Mouse (Mus musculus): ENCODE measurements around the gene Sec24a. TPM values are rescaled to one million over a fixed set of nuclear protein-coding genes. Genes with fewer than 3 reads are reported as not detected.
"Not testable (repeated sequence)": the region's sequence is repeated elsewhere in the genome, so short reads cannot be mapped to it uniquely, and the experiment has no call there.

The Sec24a gene
- polyA plus RNA-seq, 1 experiment from 2014 or later = 14.3 TPM

DNA sequence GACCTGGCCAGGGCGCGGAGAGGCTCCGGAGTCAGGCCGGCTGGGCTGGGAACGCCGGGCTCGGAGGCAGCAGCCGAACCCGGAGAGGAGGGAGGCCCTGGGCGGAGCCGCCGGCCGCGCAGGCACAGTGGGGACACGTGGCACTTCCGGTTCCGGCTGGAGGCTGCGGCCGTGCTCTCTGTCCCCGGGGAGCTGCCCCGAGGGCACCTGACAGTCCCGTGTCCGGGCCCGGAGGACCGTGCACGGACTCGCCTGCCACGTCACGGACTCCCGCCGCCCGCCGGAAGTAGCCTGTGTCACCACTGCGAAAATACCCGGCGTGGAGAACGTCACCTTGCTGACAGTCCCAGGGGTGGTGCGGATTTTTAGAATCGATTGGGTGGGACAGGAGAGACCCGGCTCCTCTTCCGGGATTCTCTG is 7.1 kb downstream of the Sec24a start:
- H3K27me3 ChIP-seq (ENCODE audit: insufficient read depth, poor library complexity, severe bottlenecking) = no peaks in the 10 kb centered on the region
- H3K4me3 ChIP-seq = peak overlapping the region; percentile 99
- WGBS = under 1% methylated on average over 41 of the region's 41 CpGs
- peaks cover 13% of the 10 kb centered on the region for H3K4me1 ChIP-seq
- DNase-seq (ENCODE audit: low spot score) = peak; percentile 96
- H3K36me3 ChIP-seq = no peaks in the 10 kb centered on the region
- H3K9me3 ChIP-seq = no peaks in the 10 kb centered on the region
- peak overlapping the region; percentile 95 for H3K27ac ChIP-seq

DNA sequence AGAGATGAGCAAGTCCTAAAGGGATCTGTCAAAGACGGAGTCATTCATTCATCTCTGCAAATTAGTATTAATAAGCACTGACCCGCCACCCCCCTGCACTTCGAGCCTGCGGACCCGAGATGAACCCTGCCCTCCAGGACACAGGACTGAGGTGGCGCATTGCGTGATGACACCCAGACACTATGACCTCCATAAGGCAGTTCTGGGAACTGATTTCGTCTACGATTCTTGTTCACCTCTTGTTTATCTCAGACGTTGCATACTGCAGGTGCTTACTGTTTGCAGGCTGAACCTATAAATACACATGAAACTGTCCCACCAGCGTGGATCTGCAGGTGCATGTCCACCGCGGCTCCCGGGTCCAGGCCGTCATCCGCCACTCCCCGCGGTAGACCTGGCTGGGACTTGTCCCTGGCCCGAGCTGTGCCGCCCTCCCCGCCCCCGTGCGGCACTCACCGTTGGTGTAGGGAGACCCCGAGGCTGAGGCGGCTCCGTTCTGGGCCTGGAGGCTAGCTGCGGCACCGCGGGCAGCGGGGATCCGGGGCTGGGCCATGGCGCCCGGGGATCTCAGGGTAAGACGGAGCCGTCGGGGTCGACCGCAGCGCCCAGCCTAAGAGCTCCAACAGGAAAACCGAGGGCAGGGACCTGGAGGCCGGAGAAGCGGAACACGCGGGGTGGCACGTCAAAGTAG is 7.7 kb downstream of the Sec24a start:
- peaks cover 13% of the 10 kb centered on the region for H3K4me1 ChIP-seq
- H3K27ac ChIP-seq = peak overlapping the region; percentile 95
- H3K36me3 ChIP-seq = peaks cover under 1% of the 10 kb centered on the region; the same call in 1 of the 2 replicates
- H3K9me3 ChIP-seq = no peaks in the 10 kb centered on the region
- DNase-seq (ENCODE audit: low spot score) = no peak
- no peaks in the 10 kb centered on the region for H3K27me3 ChIP-seq (ENCODE audit: insufficient read depth, poor library complexity, severe bottlenecking)
- peak overlapping the region; percentile 99 for H3K4me3 ChIP-seq
- WGBS = under 1% methylated on average over 46 of the region's 46 CpGs

DNA sequence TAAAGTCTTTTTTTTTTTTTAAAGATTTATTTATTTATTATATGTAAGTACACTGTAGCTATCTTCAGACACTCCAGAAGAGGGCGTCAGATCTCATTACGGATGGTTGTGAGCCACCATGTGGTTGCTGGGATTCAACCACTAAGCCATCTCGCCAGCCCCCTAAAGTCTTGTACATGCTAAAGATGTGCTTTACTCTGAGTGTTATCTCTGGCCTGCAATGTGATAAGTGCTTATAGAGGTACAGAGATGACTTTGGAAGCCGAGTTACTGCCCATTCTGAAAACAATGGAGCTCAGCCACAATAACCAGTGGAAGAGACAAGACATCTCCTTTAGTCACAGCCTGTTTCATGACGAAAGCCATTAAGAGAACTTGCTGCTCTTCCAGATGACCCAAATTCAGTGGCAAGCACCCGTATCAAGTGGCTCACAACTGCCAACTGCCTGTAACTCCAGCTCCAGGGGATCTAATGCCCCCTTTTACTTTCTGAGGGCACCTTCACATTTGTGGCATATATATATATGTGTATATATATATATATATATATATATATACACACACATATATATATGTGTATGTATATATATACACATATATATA is 11.7 kb downstream of the Sec24a start:
- not testable (repeated sequence) for H3K9me3 ChIP-seq; H3K27ac ChIP-seq; DNase-seq (ENCODE audit: low spot score); H3K4me3 ChIP-seq; H3K27me3 ChIP-seq (ENCODE audit: insufficient read depth, poor library complexity, severe bottlenecking)
- Histone ChIP-seq H3K4me1 (peaks cover 13% of the 10 kb centered on the region), H3K36me3 (peaks cover 16% of the 10 kb centered on the region; the same call in 1 of the 2 replicates)
- WGBS = 67% methylated on average over 6 of the region's 6 CpGs

DNA sequence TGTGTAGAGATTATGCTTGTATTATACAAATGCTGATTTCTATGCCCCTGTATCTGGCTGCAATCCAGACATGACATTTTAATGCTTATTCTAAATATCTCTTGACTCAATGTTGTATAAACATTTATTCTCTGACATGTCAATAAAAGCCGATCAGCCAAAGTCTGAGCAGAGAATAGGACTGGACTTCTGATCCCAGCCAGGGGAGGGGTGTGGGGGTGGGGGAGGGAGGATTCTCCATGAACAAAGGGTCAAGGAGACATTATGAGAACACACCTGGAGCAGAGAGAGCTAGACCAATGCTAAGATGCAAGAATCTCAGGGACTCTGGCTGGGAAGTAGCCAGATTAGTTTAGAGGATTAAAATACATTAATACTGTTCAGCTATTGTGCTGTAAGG is 17.3 kb downstream of the Sec24a start:
- DNase-seq (ENCODE audit: low spot score) = no peak
- Histone ChIP-seq H3K4me1 (no peaks in the 10 kb centered on the region), H3K9me3 (no peaks in the 10 kb centered on the region), H3K36me3 (peaks cover 45% of the 10 kb centered on the region), H3K27me3 (ENCODE audit: insufficient read depth, poor library complexity, severe bottlenecking) (no peaks in the 10 kb centered on the region), H3K27ac (no peak overlapping the region), H3K4me3 (no peak overlapping the region)
- 85% methylated on average over 1 of the region's 1 CpGs for WGBS

DNA sequence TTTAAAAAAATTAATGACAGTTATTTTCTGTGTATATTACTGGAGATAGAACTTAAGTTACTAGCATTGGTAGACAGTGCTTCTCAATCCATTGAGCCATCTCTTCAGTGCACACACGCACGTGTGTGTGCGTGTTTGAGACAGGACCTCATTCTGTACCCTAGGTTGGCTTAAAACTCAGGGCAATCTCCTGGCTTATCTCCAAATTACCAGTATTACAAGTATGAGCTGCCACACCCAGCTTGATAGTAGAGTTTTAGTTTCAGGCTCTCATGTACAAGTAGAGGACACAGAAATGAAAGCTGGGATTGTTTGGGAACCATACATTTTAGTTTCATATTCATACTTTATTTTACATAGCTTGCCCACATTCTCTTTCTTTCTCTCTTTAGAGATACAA is 22.7 kb downstream of the Sec24a start:
- Histone ChIP-seq H3K4me3 (no peak overlapping the region), H3K27me3 (ENCODE audit: insufficient read depth, poor library complexity, severe bottlenecking) (no peaks in the 10 kb centered on the region), H3K36me3 (peaks cover 51% of the 10 kb centered on the region), H3K4me1 (no peaks in the 10 kb centered on the region), H3K9me3 (no peaks in the 10 kb centered on the region), H3K27ac (no peak overlapping the region)
- WGBS = 93% methylated on average over 3 of the region's 3 CpGs
- DNase-seq (ENCODE audit: low spot score) = no peak

DNA sequence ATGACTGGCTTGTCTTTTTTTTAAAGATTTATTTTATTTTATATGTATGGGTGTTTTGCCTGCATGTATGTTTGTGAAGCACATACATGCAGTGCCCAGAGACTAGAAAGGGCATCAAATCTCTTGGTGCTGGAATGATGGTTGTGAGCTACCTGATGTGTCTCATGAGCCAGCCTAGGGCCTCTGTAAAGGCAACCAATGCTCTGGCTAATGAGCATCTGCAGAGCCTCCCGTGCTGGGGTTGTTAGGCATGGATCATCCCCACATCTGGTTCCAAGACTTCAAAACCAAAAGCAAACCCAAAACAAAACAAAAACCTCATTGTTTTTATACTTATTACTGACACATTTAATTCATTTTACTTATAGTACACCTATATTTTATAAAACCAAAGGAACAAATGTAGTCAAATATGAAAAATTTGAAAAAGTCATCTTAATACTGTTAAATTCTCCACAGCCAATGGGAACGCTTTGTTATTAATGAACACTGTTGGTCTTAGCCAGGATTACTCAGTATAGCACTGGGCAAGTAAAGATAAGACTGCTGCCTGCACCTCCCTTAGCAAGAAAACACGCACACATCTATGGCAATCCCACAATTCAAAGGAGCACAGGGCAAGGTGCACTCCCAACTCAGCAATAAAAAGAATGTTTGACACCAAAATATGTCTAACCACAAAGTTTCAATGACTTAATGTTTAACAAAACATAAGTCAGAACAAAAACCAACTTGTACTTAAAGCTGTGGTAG is 24.6 kb downstream of the Sec24a start:
- H3K9me3 ChIP-seq = no peaks in the 10 kb centered on the region
- H3K36me3 ChIP-seq = peaks cover 52% of the 10 kb centered on the region
- H3K27me3 ChIP-seq (ENCODE audit: insufficient read depth, poor library complexity, severe bottlenecking) = no peaks in the 10 kb centered on the region
- H3K4me3 ChIP-seq = no peak overlapping the region
- H3K27ac ChIP-seq = no peak overlapping the region
- WGBS = 80% methylated on average over 3 of the region's 3 CpGs
- no peaks in the 10 kb centered on the region for H3K4me1 ChIP-seq
- DNase-seq (ENCODE audit: low spot score) = no peak

DNA sequence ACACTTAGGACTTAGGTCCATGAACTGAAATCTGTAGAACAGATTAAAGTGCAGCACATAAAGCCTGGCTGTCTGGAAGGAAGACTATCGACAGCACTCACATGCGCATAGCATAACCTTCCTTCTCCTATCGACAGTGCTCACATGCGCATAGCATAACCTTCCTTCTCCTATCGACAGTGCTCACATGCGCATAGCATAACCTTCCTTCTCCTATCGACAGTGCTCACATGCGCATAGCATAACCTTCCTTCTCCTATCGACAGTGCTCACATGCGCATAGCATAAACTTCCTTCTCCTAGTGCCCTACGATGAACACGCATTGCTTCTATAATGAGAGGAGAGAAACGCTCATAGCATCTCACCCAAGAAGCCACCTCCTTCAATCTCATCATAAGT is 29.2 kb downstream of the Sec24a start:
- H3K9me3 ChIP-seq; H3K4me1 ChIP-seq; H3K27ac ChIP-seq; H3K27me3 ChIP-seq (ENCODE audit: insufficient read depth, poor library complexity, severe bottlenecking); H3K4me3 ChIP-seq; DNase-seq (ENCODE audit: low spot score): not testable (repeated sequence)
- 95% methylated on average over 13 of the region's 13 CpGs for whole genome bisulfite sequencing
- peaks cover 59% of the 10 kb centered on the region for H3K36me3 ChIP-seq

DNA sequence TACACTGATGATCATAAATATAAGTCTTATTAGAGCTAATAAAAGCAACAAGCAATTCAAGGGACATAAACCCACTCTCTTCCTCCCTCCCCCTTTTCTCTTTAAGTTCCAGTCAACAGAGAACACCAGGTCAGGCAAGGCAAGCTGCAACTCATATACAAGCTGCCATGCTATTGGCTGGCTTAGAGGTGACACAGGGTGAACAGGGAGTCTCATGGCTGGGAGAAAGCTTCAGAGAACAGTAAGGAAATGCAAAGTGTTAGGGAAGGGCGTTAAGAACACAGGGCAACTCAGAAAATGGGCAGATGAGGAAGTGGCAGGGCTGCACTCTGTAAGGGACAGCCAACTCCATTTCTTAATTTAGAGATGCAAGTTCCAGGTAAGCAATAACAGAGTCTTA is 30.6 kb downstream of the Sec24a start:
- H3K36me3 ChIP-seq = peaks cover 57% of the 10 kb centered on the region
- 88% methylated on average over 1 of the region's 1 CpGs for WGBS

DNA sequence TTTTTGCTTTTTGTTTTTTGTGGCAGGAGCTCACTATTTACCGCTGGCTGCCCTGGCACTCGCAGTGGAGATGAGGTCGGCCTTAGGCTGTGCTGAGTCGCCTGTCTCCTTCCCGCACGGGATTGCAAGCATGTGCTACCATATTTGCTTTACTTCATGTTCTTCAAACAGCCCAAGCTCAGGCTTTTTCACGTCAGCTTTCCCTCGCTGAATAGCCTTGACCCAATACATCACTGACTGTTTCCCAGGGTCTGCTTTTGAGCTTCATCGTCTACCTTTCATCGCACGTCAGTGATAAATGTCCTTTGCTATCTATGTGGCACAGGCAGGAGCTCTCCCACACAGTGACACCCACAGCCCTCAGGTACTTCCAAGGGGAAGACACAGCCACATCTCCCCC is 42.4 kb downstream of the Sec24a start:
- H3K27ac ChIP-seq = no peak overlapping the region
- no peaks in the 10 kb centered on the region for H3K27me3 ChIP-seq (ENCODE audit: insufficient read depth, poor library complexity, severe bottlenecking)
- WGBS = 92% methylated on average over 11 of the region's 11 CpGs
- H3K4me3 ChIP-seq = no peak overlapping the region
- DNase-seq (ENCODE audit: low spot score) = no peak
- H3K4me1 ChIP-seq = no peaks in the 10 kb centered on the region
- H3K9me3 ChIP-seq = no peaks in the 10 kb centered on the region
- H3K36me3 ChIP-seq = peaks cover 82% of the 10 kb centered on the region

More for the DNA sequence above, 30.6 kb downstream of the Sec24a start:
- Histone ChIP-seq H3K27ac (no peak overlapping the region), H3K27me3 (ENCODE audit: insufficient read depth, poor library complexity, severe bottlenecking) (no peaks in the 10 kb centered on the region), H3K4me3 (no peak overlapping the region), H3K4me1 (no peaks in the 10 kb centered on the region), H3K9me3 (no peaks in the 10 kb centered on the region)
- no peak for DNase-seq (ENCODE audit: low spot score)

DNA sequence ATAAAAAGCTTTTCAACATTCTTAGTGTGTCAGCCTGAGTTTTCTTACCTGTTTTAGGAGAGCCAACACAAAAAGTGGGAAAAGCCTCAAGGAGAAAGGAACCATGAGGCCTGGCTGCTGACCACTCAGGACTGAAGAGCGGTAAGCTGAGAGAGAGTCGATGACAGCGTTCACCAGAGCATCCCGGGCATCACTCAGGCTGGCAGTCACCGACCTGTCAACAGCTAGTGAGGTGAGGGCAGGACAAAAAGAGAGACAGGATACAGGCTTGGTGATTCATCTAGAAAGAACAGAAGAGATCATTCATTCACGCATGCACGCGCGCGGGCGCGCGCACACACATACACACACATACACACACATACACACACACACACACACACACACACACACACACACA is 56.4 kb downstream of the Sec24a start:
- H3K27ac ChIP-seq = no peak overlapping the region
- DNase-seq (ENCODE audit: low spot score) = peak; percentile 78
- 73% methylated on average over 13 of the region's 13 CpGs for WGBS
- no peak overlapping the region for H3K4me3 ChIP-seq
- peaks cover 89% of the 10 kb centered on the region for H3K36me3 ChIP-seq
- no peaks in the 10 kb centered on the region for H3K27me3 ChIP-seq (ENCODE audit: insufficient read depth, poor library complexity, severe bottlenecking)
- H3K9me3 ChIP-seq = no peaks in the 10 kb centered on the region
- no peaks in the 10 kb centered on the region for H3K4me1 ChIP-seq

DNA sequence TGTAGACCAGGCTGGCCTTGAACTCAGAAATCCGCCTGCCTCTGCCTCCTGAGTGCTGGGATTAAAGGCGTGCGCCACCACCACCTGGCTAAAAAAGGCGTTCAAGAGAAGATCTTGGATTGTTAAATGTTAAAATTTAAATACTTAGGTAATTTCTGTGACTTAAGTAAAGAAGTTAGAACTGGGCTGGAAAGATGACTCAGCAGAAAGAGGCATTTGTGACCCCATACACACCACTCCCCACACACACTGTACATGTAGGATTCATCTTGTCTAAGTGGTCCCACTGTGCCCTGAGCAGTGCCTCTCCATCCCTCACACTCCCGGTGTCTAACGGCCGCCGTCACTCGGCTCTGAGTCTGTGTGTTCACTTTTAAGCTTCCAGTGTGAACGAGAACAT is 57.0 kb downstream of the Sec24a start:
- Histone ChIP-seq H3K27me3 (ENCODE audit: insufficient read depth, poor library complexity, severe bottlenecking) (no peaks in the 10 kb centered on the region), H3K9me3 (no peaks in the 10 kb centered on the region), H3K27ac (no peak overlapping the region), H3K4me1 (no peaks in the 10 kb centered on the region), H3K36me3 (peaks cover 88% of the 10 kb centered on the region), H3K4me3 (no peak overlapping the region)
- DNase-seq (ENCODE audit: low spot score) = no peak
- WGBS = 90% methylated on average over 10 of the region's 10 CpGs

DNA sequence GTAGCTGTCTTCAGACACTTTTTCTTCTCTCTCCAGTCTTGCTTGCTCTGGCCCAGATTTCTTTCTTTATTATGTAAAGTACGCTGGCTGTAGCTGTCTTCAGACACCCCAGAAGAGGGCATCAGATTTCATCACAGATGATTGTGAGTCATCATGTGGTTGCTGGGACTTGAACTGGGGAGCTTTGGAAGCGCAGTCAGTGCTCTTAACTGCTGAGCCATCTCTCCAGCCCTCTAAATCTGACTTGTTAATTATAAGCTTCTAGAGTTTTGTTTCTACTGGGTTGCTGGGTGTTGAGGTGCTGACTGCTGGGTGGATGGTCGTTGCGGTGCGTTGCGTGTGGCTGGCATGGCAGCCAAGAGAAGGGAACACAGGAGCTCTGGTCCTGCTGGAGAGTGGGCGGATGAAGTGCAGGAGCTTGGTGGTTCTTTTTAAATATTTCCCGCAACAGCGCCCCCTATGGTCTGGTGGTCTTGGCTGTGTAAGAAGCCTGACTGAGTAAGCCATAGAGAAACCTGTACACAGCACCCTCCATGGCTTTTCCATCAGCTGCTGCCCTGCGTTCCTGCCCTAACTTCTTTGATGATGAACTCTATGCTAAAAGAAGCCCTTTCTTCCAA is 59.9 kb downstream of the Sec24a start:
- no peaks in the 10 kb centered on the region for H3K27me3 ChIP-seq (ENCODE audit: insufficient read depth, poor library complexity, severe bottlenecking)
- no peak overlapping the region for H3K27ac ChIP-seq
- H3K36me3 ChIP-seq = peaks cover 93% of the 10 kb centered on the region
- H3K4me3 ChIP-seq = no peak overlapping the region
- H3K9me3 ChIP-seq = no peaks in the 10 kb centered on the region
- H3K4me1 ChIP-seq = no peaks in the 10 kb centered on the region
- DNase-seq (ENCODE audit: low spot score) = no peak
- WGBS = 65% methylated on average over 10 of the region's 10 CpGs

DNA sequence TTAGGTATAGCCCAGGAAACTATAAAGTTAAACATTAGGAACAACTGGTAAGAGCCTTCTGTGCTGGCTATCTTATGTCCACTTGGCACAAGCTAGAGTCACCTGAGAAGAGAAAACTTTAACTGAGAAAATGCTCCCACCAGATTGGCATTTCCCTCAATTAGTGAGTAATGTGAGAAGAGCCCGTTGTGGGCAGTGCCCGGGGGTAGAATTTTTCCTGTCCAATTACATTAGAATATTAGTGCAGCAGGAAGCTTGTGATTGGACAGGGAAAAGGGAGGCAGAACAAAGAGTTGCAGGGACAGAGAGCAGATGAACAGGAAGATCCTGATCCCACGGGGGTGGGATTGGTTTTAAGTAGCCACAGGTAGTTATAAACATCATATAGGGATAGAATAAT is 60.6 kb downstream of the Sec24a start:
- peaks cover 94% of the 10 kb centered on the region for H3K36me3 ChIP-seq
- H3K4me1 ChIP-seq = no peaks in the 10 kb centered on the region
- H3K4me3 ChIP-seq = no peak overlapping the region
- 82% methylated on average over 3 of the region's 3 CpGs for WGBS
- H3K27me3 ChIP-seq (ENCODE audit: insufficient read depth, poor library complexity, severe bottlenecking) = no peaks in the 10 kb centered on the region
- no peaks in the 10 kb centered on the region for H3K9me3 ChIP-seq
- H3K27ac ChIP-seq = no peak overlapping the region
- no peak for DNase-seq (ENCODE audit: low spot score)
